Mouse (Mus musculus): ENCODE data around the gene Gpr152. TPM values are rescaled to one million over a fixed set of nuclear protein-coding genes. Genes with fewer than 3 reads are reported as not detected.
"Not testable (repeated sequence)": the region's sequence is repeated elsewhere in the genome, so short reads cannot be mapped to it uniquely, and the experiment has no call there.

The Gpr152 gene
- polyA plus RNA-seq, 1 experiment from 2014 or later, result not detected

- 2% methylated on average over 38 of the region's 38 CpGs for WGBS (ENCODE audit: insufficient replicate concordance)
- Histone ChIP-seq H3K27me3 (no peaks in the 10 kb centered on the region), H3K4me1 (replicated peaks) (peaks cover 60% of the 10 kb centered on the region), H3K27ac (replicated peaks) (peak overlapping the region; percentile 79), H3K4me3 (replicated peaks) (peak overlapping the region; percentile 59), H3K36me3 (replicated peaks) (peaks cover 19% of the 10 kb centered on the region), H3K9ac (peak overlapping the region; percentile 49), H3K4me2 (peak overlapping the region; percentile 80), H3K9me3 (replicated peaks) (no peaks in the 10 kb centered on the region)
- ATAC-seq (ENCODE audit: insufficient read depth), result peak; percentile 56
Observed at GRCm38 (mm10) chr19:4121097-4121805, 18.3 kb upstream of the Gpr152 start.

GRCm38 (mm10) chr19:4121896-4122295 is 17.7 kb upstream of the Gpr152 start:
- peak overlapping the region; percentile 59 for H3K4me3 ChIP-seq (replicated peaks)
- not testable (repeated sequence) for H3K9ac ChIP-seq

GRCm38 (mm10) chr19:4122411-4123370 is 16.9 kb upstream of the Gpr152 start:
- ATAC-seq (ENCODE audit: insufficient read depth), result no peak
- Histone ChIP-seq H3K9ac (no peak overlapping the region; the same call in 1 of the 2 replicates), H3K4me2 (peak overlapping the region; percentile 31), H3K27ac (replicated peaks) (peak overlapping the region; percentile 79), H3K27me3 (no peaks in the 10 kb centered on the region), H3K36me3 (replicated peaks) (peaks cover 8% of the 10 kb centered on the region; the same call in 1 of the 2 replicates), H3K9me3 (replicated peaks) (no peaks in the 10 kb centered on the region), H3K4me3 (replicated peaks) (no peak overlapping the region), H3K4me1 (replicated peaks) (peaks cover 75% of the 10 kb centered on the region)
- WGBS (ENCODE audit: insufficient replicate concordance), result 25% methylated on average over 7 of the region's 7 CpGs

More at GRCm38 (mm10) chr19:4121896-4122295, 17.7 kb upstream of the Gpr152 start:
- WGBS (ENCODE audit: insufficient replicate concordance), result 35% methylated on average over 6 of the region's 6 CpGs
- Histone ChIP-seq H3K4me2 (peak overlapping the region; percentile 80), H3K27ac (replicated peaks) (peak overlapping the region; percentile 79), H3K36me3 (replicated peaks) (peaks cover 13% of the 10 kb centered on the region), H3K4me1 (replicated peaks) (peaks cover 67% of the 10 kb centered on the region)
- not testable (repeated sequence) for H3K9me3 ChIP-seq (replicated peaks); H3K27me3 ChIP-seq; ATAC-seq (ENCODE audit: insufficient read depth)

- Histone ChIP-seq H3K4me3 (replicated peaks) (no peak overlapping the region), H3K27ac (replicated peaks) (peak overlapping the region; percentile 79)
Observed at GRCm38 (mm10) chr19:4124432-4124831, 15.2 kb upstream of the Gpr152 start.

GRCm38 (mm10) chr19:4125268-4125667 is 14.3 kb upstream of the Gpr152 start:
- H3K36me3 ChIP-seq (replicated peaks), result peaks cover 28% of the 10 kb centered on the region
- not testable (repeated sequence) for H3K27me3 ChIP-seq; H3K9me3 ChIP-seq (replicated peaks)
- H3K4me3 ChIP-seq (replicated peaks), result peak overlapping the region; percentile 77
- H3K4me2 ChIP-seq, result peak overlapping the region; percentile 79
- peak overlapping the region; percentile 43; the same call in 1 of the 2 replicates for H3K9ac ChIP-seq
- H3K4me1 ChIP-seq (replicated peaks), result peaks cover 89% of the 10 kb centered on the region
- ATAC-seq (ENCODE audit: insufficient read depth), result peak; percentile 9
- WGBS (ENCODE audit: insufficient replicate concordance), result 13% methylated on average over 4 of the region's 4 CpGs
- peak overlapping the region; percentile 79 for H3K27ac ChIP-seq (replicated peaks)

More at GRCm38 (mm10) chr19:4124432-4124831, 15.2 kb upstream of the Gpr152 start:
- H3K4me1 ChIP-seq (replicated peaks), result peaks cover 89% of the 10 kb centered on the region
- H3K9me3 ChIP-seq (replicated peaks), result no peaks in the 10 kb centered on the region
- WGBS (ENCODE audit: insufficient replicate concordance), result 83% methylated on average over 4 of the region's 4 CpGs
- ATAC-seq (ENCODE audit: insufficient read depth), result no peak
- H3K9ac ChIP-seq, result no peak overlapping the region
- H3K27me3 ChIP-seq, result no peaks in the 10 kb centered on the region
- peak overlapping the region; percentile 79; the same call in 1 of the 2 replicates for H3K4me2 ChIP-seq
- H3K36me3 ChIP-seq (replicated peaks), result peaks cover 20% of the 10 kb centered on the region

GRCm38 (mm10) chr19:4125741-4126696 is 13.6 kb upstream of the Gpr152 start, which contains the start of gene Aip:
Gene Aip, minus strand, starts transcription at chr19:4125858.
- peaks cover 31% of the 10 kb centered on the region for H3K36me3 ChIP-seq (replicated peaks)
- peak within 1 kb of the TSS; percentile 79 for H3K4me2 ChIP-seq
- 1% methylated on average over 64 of the region's 64 CpGs for WGBS (ENCODE audit: insufficient replicate concordance)
- no peaks in the 10 kb centered on the region for H3K27me3 ChIP-seq
- ATAC-seq (ENCODE audit: insufficient read depth), result peak; percentile 91
- peak within 1 kb of the TSS; percentile 79 for H3K27ac ChIP-seq (replicated peaks)
- H3K4me3 ChIP-seq (replicated peaks), result peak within 1 kb of the TSS; percentile 77
- peaks cover 89% of the 10 kb centered on the region for H3K4me1 ChIP-seq (replicated peaks)
- peak within 1 kb of the TSS; percentile 85 for H3K9ac ChIP-seq
- H3K9me3 ChIP-seq (replicated peaks), result no peaks in the 10 kb centered on the region

- H3K9me3 ChIP-seq (replicated peaks), result no peaks in the 10 kb centered on the region
- peaks cover 40% of the 10 kb centered on the region for H3K36me3 ChIP-seq (replicated peaks)
- peak overlapping the region; percentile 79 for H3K27ac ChIP-seq (replicated peaks)
- H3K4me2 ChIP-seq, result peak overlapping the region; percentile 79
- no peaks in the 10 kb centered on the region for H3K27me3 ChIP-seq
- H3K9ac ChIP-seq, result peak overlapping the region; percentile 85
- peaks cover 90% of the 10 kb centered on the region for H3K4me1 ChIP-seq (replicated peaks)
- ATAC-seq (ENCODE audit: insufficient read depth), result no peak
- 61% methylated on average over 7 of the region's 7 CpGs for WGBS (ENCODE audit: insufficient replicate concordance)
- peak overlapping the region; percentile 77 for H3K4me3 ChIP-seq (replicated peaks)
Observed at GRCm38 (mm10) chr19:4126759-4127495, 12.7 kb upstream of the Gpr152 start.

GRCm38 (mm10) chr19:4129462-4129861 is 10.1 kb upstream of the Gpr152 start:
- no peak overlapping the region for H3K9ac ChIP-seq
- ATAC-seq (ENCODE audit: insufficient read depth), result no peak
- H3K4me3 ChIP-seq (replicated peaks), result 0 out of 2 replicates have a peak overlapping the region, but pooled peaks have one; percentile 69
- H3K4me1 ChIP-seq (replicated peaks), result peaks cover 71% of the 10 kb centered on the region
- H3K27me3 ChIP-seq, result no peaks in the 10 kb centered on the region
- WGBS (ENCODE audit: insufficient replicate concordance), result 95% methylated on average over 7 of the region's 7 CpGs
- H3K4me2 ChIP-seq, result peak overlapping the region; percentile 85
- H3K36me3 ChIP-seq (replicated peaks), result peaks cover 55% of the 10 kb centered on the region
- no peaks in the 10 kb centered on the region for H3K9me3 ChIP-seq (replicated peaks)
- peak overlapping the region; percentile 87 for H3K27ac ChIP-seq (replicated peaks)

- Histone ChIP-seq H3K27me3 (no peaks in the 10 kb centered on the region), H3K4me3 (replicated peaks) (peak overlapping the region; percentile 69), H3K27ac (replicated peaks) (peak overlapping the region; percentile 87), H3K9me3 (replicated peaks) (no peaks in the 10 kb centered on the region), H3K9ac (peak overlapping the region; percentile 74; the same call in 1 of the 2 replicates), H3K36me3 (replicated peaks) (peaks cover 55% of the 10 kb centered on the region), H3K4me2 (peak overlapping the region; percentile 85), H3K4me1 (replicated peaks) (peaks cover 67% of the 10 kb centered on the region)
- no peak for ATAC-seq (ENCODE audit: insufficient read depth)
- 72% methylated on average over 4 of the region's 4 CpGs for WGBS (ENCODE audit: insufficient replicate concordance)
Observed at GRCm38 (mm10) chr19:4130106-4130505, 9.5 kb upstream of the Gpr152 start.

All from liver, embryonic 15.5 days (tissue).